Mouse (Mus musculus): ENCODE results near the gene Gatad1.

The Gatad1 gene

DNA sequence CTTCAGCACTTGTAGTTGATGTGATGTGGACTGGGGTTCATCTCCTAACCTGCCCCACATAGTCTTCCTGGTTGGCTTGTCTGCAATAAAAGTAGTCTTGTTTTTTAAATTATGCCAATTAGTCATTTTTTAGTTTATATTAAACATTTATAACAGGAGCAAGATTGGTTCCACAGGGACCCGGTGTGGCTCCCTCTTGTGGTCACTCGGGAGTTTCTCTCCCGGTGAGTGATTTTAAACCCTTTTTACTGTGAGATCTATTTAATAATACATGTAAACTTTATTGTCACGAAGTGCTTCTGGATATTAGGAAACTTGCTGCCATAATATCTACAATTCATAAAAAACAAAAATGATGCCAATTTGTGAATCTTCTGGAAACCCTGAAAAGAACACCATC is 23.0 kb downstream of the Gatad1 start:
- 72% methylated on average over 4 of the region's 4 CpGs for WGBS

DNA sequence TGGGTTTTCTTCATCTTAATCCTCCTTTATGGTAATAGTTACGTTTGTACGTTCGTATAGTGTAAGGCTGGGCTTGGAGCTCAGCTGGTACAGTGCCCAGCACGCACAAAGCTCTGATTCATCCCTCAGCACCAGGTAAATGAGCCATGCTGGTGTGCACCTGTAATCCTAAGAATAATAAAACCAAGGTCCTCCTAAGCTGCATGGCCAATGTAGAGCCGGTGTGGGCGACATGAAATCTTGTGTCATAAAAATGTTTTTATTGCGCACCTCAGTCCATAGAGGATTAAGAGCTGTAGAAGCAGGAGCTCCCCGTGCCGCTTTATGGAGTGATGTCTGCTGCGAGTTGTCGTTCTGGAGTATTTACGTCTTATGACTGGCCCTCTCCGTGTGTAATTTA is 23.7 kb downstream of the Gatad1 start:
- 93% methylated on average over 13 of the region's 13 CpGs for WGBS

DNA sequence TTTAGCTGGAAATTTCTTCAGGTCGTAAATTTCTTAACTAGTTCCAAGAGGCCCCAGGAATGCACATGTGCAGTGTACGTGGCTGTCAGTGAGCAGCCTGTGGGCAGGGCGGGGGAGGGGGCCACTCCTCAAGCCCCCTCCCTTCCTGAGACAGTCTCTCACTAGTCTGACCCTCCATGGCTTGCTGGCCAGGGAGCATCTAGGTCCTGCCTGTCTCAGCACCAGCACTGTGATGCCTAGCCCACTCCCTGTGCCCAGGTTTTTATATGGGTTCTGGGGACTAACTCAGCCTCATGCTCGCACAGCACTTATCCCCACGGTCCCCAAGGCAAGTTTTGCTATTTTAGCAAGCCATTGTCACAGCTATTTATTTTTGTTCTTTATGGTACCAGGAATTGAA is 24.7 kb downstream of the Gatad1 start:
- WGBS: 81% methylated on average over 5 of the region's 5 CpGs

DNA sequence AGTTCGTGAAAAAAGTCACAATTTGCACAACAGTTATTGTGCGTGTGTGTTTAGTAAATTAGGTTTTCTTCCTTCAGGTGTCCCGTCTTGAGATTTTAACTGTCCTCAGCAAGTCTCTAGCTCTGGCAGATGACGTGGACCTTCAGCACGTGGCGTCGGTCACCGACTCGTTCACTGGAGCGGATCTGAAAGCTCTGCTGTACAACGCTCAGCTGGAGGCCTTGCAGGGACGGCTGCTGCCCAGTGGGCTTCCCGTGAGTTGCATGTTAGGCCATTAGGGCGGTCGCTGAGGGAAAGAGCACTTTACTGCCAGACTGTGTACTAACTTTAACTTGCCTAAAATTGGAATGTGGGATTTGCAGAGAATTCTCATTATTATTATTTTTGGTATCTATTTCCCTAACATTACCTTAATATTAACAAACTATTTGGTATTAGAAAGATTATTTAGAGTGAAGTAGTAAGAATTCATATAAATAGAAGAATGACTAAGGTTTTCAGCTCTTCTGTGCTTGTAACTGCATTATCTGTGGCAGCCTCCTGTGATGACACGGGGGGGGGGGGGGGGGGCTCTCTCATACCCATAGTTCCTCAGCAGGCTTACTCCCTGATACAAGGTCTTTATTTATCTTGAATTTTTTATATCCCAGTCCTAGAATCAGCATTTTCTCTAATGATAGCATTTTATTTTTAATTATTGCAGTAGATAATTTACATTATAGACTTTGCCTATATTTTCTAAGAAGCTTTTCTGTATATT is 25.3 kb downstream of the Gatad1 start:
- WGBS: 69% methylated on average over 16 of the region's 16 CpGs

DNA sequence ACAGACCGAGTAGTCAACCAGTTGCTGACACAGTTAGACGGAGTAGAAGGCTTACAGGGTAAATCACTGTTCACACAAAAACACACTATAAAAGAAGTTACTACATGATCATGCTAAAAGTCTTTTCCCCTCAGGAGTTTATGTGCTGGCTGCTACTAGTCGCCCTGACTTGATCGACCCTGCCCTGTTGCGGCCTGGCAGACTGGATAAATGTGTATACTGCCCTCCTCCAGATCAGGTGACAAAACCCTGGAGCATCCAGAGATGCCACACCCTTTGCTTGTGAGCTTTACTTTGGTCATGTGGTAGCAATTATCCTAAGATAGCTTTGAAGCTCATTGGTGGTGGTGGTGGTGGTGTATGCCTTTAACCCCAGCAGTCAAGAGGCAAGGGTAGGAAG is 26.9 kb downstream of the Gatad1 start:
- 95% methylated on average over 5 of the region's 5 CpGs for WGBS

DNA sequence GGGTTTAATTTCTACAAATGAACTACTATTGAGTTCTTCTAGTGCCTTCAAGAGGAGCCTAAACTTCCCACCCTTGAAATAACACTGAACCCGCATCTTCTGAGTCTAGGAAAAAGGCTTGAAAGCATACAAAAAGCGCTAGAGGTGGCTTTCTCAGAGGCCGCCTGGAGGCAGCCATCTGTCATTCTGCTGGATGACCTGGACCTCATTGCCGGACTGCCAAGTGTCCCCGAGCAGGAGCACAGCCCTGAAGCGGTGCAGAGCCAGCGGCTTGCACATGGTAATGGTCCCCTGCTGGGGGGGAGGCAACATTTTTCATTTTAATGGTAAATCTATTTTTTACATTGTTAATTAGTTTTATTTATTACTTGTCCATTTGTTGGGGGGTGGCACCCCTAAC is 36.5 kb downstream of the Gatad1 start:
- 91% methylated on average over 7 of the region's 7 CpGs for WGBS

DNA sequence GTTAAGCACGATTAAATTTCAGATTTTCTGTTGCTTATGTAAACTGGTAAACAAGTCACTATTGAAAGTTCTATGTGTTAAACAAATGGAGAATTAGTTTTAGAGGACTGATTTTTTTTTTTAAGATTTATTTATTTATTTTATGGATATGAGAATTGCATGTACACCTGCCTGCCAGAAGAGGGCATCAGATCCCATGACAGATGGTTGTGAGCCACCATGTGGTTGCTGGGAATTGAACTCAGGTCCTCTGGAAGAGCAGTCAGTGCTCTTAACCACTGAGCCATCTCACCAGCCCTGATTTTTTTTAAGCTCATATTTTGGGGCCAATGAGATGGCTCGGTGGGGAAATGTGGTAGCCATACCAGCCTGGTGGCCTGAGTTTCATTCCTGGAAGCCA is 45.1 kb downstream of the Gatad1 start:
- 98% methylated on average over 2 of the region's 2 CpGs for WGBS

DNA sequence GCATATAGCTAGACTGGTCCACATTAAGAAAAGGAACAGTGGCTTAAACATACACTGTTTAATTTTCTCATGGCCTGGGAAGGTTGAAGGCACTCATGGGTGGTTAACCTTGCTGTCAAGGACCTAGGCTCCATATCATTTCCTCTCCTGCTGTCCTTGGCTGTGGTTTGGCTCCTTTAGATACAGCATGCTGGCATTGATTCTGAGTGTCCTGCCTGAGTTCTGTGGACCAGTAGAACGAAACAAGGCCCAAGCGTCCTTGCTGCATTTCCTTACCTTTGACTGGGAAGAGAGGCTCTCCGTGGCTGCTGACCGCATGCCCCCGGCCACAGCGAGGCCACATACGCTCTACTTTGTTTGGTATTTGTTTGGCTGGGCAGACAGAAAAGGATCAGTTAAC is 47.7 kb downstream of the Gatad1 start:
- WGBS: 95% methylated on average over 7 of the region's 7 CpGs

DNA sequence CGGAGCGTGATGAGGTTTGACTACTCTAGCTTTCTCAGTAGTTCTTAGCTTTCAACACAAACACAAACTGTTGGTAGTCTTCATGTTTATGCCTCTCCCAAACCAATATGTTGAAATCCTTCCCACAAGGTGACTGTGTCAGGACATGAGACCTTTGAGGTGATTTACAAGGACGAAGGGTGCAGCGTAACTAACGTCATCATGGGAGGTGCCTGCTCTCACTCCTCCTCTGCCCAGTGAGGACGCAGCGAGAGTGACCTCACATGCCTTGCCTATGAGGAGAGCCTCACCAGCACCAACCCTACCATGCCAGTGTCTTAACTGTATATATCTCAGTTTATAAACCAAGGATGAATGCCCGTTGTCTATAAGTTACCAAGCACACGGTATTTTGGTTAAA is 49.9 kb downstream of the Gatad1 start:
- WGBS: 93% methylated on average over 9 of the region's 9 CpGs

DNA sequence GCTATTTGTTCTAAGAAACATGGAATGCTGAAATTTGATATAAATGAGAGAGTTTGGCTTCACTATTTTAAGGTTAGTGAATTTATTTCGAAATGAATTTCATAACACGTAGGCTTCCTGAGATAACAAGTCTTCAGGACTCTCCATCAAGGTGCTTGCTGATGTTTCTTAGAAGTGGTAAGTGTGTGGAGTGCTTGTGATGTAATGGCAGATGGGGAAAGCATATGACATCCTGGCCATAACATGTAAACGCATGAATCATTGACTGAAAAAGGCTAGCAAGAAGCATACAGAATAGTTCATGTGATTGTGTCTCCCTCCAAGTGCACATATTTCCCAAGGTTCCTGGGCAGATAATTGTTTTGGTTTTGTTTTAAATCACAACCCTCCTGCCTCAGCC is 56.2 kb downstream of the Gatad1 start:
- WGBS: 89% methylated on average over 3 of the region's 3 CpGs

DNA sequence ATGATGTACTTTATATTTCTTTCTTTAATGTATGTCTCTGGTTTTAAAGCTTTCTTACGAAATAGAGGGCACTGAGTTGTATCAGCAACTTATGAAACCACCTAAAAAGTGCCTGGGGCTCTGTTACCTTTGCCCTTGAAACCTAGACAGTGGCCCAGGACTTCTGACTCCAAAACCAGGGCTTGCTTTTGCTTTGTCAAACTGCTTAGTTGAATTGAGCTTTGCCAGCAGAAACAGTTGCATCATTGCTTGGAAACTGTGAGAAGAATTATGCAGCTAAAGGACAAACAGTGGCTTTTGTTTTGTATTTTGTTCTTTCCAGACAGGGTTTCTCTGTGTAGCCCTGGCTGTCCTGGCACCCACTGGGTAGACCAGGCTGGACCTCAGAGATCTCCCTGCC is 56.7 kb downstream of the Gatad1 start:
- 86% methylated on average over 1 of the region's 1 CpGs for WGBS

DNA sequence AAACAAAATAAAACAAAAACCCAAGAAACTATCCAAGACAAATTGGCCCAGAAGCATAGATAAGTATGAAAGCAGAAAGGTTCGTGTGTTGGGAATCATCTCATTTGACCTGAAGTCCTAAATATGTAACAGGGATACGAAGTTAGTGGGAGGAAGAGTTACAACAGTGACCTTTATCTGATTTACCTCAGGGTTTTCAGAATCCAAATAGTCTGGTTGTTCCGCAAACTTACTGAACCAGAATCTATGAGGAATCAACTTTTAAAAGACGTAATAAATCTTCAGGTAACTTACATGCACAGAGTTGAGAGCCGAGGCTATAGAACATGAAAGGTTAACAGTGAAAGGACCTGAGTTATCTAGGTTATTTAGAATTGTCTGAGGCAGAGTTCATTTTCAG is 58.2 kb downstream of the Gatad1 start:
- WGBS: 93% methylated on average over 5 of the region's 5 CpGs

DNA sequence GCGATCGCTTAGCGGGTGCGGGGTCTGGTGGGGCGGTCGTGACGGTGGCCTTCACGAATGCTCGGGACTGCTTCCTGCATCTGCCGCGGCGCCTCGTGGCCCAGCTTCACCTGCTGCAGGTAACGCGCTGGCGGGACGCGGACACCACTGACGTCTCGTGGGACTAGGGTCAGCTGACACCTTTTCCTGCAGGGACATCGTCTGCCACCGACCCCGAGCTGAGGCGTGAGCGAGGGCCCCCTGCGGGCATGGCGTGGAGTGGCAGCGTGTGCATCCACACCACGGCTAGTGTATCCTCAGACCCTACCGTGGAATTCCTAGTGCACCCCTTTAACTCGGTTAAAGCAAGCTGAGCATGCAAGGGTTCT is 60.6 kb downstream of the Gatad1 start, which contains the start of gene Rbm48:
Rbm48 (minus strand) TSS at position 187 of the 368 bp plus-strand sequence.
- under 1% methylated on average over 31 of the region's 31 CpGs for WGBS

DNA sequence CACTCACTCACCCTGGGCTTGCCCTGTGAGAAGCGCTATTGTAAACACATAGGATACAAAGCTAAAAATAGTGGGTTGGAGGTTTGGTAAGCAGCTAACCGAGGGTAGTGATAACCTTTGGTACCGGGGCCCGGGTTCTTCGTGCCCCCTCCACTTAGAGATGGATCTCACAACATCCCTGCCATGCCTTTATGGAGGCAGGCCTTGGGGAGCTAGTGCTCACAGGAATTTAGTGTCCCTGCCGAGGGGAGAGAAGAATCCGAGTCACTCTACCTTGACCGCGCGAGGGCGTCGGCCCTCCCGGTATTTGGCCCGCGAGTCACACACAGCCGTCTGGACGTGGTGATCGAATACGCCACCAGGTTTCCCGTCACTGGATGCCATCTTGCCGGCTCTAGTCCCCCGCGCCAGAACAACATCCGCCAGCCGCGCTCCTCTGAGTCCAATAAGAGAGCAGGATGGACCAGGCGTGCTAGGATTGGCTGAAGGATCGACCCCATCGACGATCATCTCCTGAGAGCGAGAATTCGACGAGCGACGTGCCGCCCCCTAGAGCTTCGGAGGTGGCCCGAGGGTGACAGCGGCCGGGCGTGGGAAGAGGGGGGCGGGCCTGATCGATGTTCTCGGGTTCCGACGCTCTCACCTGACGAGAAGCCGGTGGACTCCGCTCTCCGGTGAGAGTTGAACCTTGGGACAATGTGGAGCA is 61.1 kb downstream of the Gatad1 start, which contains the start of gene Pex1:
Pex1 (plus strand) TSS at position 374 of the 706 bp plus-strand sequence.
- WGBS: under 1% methylated on average over 50 of the region's 50 CpGs

Measured in cerebral cortex, adult 2 months (tissue).